Mouse (Mus musculus) inflammation-experienced regulatory T-cells, adult 6 months (primary cell): ENCODE measurements around the gene Lrrc59. TPM values are rescaled to one million over a fixed set of nuclear protein-coding genes. Genes with fewer than 3 reads are reported as not detected.

Experiments
- ATAC-seq: one replicate; pipeline ENCODE4 v1.8.0; 2017
- polyA plus RNA-seq, 3 experiments: library from polyadenylated mRNA; unstranded; fragments of 100-300 nt; shearing (Covaris generic); gene quantifications; one replicate each; pipeline ENCODE4 v1.2.1; 2017

Gene Lrrc59
- 10 to 100 TPM in 1 of 3 experiments, 1 to 10 TPM in 2; 7.0 to 21.5 (median 9.9) TPM for polyA plus RNA-seq

DNA sequence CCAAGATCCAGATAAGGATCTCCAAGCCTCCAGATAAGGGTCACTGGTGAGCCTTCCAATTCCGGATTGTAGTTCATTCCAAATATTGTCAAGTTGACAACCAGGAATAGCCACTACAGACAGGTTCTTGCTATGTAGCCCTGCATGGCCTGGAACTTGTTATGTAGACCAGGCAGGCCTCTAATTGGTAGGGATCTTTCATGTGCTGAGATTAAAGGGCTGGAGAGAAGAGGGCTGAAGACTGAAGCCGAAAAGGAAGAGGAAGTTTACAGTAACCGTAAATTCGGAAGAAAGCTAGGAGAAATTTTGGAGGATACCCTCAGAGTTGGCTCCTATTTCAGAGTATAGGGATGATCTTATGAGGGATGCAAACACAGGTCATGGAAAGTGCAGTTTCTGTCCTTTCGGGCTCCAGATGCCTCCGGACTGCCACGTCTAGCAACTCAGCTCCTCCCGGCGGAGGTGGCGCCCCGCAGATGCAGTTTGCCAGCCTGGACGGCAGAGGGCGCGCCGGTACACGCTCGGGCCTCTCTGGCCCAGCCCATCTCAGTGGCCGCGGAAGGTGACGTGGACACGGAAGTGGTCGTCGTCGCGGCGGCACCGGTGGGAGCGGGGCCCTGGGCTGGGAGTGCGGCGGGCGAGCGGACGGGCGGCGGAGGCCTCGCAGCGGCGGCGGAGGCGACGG lies at the start of gene Lrrc59:
Gene Lrrc59, plus strand, starts transcription at position 569 of the 685 bp plus-strand sequence.
- peak; percentile 97 for ATAC-seq

DNA sequence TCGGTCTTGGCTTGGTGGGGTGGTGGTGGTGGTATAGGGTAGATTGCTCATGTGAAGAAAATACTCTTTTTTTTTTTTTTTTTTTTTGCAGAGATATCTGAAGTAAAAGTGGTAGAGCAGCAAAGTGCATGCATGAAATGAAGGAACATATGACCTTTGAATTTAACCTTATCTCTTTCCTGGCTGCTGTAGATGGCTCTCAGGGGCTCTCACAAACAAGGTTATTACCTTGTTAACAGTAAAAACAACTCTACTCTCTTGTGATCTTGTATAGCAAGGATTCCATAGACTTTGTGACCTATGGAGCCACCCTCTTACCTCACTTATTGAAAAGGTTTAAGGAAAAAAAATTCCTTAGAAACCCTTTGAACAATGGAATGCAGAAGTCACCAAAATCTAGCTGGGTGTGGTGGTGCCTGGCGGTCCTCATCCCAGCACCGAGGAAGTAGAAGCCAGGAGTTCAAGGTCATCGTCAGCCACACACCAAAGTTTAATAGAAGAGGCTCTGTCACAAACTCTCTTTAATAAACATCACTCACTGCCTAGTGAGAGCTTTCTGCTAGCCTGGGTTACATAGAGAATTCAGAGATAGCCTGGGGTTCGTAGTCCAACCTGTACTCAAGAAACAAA lies 49.3 kb upstream of the Lrrc59 start:
- ATAC-seq, result no peak

DNA sequence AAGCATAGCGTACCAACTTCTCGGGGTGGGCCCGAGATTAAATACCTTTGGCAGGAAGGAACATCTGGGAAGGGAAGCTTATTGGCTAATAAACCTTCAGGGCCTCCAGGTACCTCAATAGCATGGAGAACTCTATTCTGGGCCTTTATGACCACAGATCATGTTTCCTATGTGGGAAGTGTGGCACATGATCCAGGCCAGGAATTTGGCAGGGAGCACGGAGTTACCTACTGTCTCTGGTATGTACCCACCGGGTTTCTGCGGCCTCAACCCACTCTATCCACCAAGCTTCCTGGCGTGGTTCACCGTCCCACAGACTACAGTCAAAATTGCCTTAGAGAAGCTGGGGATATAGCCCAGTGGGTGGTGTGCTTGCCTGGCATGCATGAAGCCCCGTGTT lies 44.5 kb upstream of the Lrrc59 start:
- ATAC-seq, result no peak

DNA sequence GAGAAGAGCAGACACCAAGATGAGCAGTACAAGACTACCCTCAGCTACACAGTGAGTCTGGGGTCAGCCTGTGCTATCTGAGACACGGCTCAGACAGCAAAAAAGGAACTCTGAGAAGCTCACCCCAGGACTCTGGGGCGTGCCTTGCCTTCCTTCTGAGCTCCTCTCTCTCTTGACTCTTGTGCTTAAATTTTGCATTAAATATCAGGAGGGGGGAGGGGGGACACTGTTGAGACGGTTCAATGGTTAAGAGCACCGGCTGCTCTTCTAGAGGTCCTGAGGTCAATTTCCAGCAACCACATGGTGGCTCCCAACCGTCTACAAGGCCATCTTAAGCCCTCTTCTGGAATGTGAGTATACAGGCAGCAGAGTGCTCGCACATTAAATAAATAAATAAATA lies 42.1 kb upstream of the Lrrc59 start:
- no peak for ATAC-seq

DNA sequence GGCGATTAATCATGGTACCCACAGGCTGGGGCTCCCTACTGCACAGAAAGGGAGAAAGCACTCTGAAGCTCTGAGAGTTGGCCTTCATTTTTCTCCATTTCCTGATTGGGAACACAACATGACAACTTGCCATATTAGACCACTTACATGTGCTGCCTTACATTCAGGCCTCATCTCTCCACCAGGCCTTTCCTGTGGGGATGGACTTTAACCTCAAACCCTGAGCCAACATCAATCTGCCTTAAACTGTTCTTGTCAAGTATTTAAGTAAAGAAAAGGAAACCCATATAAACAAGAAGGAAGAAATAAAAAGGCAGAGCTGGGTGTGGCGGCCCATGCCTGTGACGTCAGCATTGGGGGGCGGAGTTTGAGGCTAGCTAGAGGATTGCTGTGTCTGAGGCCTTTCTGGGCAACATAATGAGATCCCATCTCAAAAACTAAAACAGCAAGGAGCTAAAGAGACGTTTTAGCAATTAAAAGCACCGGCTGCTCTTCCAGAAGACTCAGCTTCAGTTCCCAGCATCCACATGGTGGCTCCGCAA lies 33.2 kb upstream of the Lrrc59 start:
- no peak for ATAC-seq

DNA sequence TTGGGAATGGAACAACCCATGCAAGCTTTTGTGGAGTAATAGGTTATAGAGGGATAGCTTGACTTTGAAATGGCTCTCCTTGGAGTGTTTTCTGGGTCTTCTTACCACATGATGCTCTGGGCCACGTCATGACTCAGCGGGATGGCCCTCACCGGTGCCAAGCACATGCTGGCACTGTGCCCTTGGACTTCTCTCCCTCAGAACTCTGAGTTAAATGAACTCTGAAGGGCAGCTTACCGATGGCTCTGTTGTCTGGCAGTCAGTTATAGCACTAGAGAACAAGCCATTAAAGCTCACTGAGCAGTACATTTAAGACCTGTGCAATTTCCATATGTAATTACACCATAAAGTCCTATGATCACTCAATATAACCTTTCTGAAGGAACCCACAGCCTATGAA lies 32.2 kb upstream of the Lrrc59 start:
- no peak for ATAC-seq

DNA sequence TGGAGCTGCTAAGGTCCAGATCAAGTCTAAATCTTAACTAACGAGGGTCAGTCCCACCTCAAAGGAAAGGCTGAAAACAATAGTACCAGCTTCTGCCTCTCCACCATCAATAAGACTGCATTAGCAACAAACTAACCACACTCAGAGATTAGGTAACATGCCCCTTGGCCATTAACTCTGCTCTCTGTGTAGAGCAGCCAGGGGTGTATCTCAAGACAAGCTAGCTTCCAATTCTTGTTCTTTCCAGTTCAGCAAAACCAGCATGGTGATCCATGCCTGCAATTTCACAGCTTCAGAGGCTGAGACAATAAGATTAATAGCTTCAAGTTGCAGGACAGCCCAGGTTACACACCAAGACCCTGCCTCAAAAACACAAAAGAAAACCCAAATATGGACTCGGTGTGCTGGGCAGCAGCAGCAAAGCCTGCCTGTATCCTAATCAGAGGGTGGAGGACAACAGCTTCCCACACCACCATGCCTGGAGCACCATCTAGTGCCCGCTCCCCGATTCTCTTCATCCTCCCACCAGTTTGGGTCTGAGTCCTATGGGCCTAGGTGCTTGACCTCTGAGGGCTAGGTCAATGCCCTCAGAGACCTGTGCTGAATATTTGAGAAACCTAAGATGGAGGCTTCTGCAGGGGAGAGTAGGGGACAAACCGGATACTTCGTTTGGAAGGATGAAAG lies 31.0 kb upstream of the Lrrc59 start:
- ATAC-seq, result no peak

DNA sequence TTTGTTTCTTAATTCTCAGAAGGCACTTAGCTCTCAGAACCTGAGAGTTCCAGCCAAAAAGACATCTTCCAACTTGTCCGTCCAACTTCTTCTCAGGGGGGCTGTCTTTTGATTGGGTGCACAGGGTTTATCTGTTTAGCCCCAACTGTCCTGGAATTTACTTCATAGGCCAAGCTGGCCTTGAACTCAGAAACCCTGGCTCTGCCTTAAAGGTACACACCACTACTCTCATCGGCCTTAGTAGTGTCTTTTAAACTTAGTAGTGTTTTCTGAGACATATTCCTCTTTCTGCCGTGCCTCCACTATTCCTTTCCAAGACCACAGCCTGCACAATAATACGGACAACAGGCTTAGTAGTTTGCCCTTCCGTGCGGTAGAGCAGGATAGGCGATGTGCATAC lies 29.1 kb upstream of the Lrrc59 start:
- ATAC-seq, result no peak

DNA sequence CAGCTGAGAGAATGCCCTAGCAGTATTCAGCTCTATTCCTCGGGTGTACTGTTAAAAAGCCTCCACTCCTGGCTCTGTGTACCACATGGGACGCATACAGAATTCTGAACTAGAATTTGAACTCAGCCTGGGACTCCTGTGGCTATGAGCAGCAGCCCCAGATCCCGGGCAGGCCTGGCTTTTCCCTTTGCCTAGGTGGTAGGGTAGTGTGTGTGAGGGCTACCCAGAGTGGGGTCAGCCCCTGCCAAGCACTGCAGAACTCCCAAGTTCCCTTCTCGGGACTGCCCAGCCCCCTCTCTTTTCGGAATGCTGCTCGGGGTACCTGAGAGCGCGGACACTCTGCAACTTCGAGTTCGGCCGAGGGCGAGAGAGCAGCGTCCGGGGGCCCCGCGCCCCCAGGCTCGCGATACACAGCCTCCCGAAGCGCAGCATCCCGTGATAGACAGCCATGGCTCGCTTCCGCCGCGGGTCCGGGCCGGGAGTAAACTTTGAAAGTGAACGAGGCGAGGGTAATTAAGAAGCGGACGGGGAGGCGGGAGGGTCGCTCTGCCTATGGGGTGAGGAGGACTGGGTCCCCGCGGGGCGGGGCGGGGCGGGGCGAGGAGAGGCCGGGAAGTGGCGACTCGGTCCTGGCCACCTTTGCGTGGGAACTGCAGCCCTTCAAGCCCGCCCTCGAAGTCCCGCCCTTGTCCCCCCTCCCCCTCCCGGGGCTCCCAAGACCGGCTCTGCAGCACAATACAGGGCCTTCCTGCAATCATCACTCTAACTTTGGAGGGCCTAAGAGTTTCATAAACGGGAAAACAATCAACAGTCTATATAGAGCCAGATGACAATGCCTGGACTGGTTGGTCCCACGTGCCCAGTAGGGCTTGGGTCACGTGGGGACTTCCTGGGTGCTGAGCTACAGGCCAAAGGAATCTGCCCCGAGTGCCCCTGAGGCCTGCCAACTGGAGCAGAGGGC lies 28.0 kb upstream of the Lrrc59 start, which contains the start of gene Acsf2:
Gene Acsf2, minus strand, starts transcription at position 551 of the 961 bp plus-strand sequence.
- ATAC-seq, result peak; percentile 85

DNA sequence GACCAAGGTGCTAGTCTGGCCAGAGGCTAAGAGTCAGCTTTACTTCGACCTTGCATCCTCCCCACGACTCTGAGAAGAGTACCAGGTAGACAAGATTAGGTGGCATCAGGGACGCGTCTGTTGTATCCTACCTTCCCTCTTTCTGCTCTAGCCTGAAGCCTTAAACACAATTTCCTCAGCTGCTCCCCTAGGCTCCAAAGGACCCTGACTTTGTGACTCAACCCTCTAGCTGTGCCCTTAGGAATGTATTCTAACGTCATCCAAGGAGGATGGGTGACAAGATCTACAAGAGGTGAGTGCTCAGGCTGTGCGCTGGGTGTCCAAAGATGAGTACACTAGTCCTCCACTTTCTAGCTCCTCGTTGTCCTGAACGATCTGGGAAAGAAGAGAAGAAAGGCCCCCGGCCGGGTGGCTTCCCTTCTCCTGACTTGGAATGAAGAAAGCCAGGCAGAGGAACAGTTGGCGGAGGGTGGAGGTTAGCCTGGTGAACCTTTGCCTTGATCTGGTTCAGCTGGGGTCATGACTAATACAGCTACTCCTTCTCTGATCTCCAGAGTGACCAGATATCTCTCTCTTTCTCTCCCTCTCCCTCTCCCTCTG lies 27.1 kb upstream of the Lrrc59 start:
- no peak for ATAC-seq

DNA sequence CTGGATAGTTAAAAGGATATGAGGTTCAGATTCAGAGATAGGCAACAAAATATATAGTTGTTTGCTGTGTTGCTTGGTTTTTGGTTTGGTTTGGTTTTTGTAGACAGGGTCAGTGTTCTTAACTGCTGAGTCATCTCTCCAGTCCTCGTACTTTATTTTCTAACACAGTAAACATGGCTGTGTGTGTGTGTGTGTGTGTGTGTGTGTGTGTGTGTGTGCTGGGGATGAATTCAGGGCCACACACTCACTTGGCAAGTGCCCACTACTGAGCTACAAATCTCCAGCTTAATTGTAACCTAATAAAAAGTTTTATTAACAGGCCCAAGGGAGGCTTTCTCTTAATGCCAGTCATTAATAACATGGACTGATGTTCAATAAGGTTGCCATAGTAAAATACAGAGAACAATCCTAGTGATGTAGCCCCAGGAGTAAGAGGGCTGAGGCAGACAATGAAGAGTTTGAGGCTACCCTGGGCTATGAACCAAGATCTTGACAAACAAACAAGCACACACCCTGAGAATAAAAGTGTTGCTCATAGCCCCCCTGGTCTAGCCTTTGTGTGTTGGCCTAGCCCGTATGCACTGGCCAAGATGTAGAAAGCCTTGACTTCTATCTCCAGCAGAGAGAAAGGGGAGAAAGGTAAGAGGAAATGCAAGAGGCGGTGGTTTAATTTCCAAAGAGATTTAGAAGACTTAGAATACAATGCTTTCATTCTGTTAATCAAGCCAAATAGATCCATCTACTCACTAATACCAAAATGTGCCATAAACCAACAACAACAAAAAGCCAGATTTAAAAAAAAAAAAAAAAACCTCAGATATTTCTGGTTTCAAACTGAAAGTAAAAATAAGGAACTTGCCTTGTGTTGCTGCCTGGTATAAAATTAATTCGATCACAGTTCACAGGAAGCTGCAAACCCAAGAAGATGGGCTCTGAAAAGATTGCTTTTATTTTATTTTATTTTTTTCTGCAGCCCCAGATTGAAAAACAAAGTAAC lies 18.5 kb upstream of the Lrrc59 start:
- ATAC-seq, result no peak

DNA sequence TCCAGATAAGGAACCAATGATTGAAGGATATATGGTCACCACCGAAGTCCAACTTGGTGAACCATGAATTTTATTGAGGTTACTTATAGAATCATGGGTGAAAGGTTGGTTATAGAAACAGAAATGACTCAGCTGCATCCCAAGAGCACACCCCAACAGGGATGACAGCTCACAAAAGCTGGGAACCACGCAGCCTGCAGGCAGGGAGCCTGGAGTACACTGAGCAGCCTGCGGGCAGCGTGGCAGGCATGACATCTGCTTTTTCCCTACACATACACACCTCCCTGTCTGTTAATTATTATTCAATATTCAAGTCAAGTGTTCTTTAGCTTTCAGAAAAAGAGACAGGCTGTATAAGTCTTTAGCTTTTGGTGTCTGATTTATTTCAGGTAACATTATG lies 15.0 kb upstream of the Lrrc59 start:
- no peak for ATAC-seq

DNA sequence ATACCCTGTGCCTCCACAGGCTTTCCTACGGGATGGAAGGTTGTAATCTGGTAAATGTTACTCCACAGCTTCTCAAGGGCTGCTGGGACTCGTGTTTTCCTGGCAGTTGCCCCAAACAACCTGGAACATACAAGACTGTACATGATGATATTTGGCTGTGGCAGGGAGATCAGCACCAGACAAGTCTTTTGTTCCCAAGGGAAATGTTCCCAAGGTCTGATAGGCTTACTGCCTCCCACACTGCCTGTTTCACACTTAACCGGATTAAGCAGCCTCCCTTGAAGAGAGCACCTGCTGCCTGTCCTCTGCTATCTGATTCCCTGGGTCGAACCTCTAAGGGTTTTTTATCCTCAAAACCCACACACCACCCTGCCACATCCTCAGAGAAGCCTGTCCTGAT lies 14.1 kb upstream of the Lrrc59 start:
- ATAC-seq, result no peak

DNA sequence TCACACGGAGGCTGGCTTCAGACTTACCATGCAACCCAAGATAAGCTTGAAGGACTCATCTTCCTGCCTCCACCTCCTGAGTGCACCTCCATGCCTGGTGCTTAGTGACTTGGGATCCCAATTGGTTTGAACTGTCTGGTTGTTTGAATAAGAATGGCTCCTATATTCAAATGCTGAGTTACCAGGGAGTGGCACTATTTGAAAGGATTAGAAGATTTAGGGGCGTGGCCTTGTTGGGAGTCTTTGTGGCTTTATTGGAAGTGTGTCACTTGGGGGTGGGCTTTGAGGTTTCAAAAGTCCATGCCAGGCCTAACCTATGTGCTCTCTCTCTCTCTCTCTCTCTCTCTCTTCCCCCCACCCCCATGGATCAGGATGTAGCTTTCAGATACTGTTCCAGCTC lies 11.9 kb upstream of the Lrrc59 start:
- no peak for ATAC-seq

DNA sequence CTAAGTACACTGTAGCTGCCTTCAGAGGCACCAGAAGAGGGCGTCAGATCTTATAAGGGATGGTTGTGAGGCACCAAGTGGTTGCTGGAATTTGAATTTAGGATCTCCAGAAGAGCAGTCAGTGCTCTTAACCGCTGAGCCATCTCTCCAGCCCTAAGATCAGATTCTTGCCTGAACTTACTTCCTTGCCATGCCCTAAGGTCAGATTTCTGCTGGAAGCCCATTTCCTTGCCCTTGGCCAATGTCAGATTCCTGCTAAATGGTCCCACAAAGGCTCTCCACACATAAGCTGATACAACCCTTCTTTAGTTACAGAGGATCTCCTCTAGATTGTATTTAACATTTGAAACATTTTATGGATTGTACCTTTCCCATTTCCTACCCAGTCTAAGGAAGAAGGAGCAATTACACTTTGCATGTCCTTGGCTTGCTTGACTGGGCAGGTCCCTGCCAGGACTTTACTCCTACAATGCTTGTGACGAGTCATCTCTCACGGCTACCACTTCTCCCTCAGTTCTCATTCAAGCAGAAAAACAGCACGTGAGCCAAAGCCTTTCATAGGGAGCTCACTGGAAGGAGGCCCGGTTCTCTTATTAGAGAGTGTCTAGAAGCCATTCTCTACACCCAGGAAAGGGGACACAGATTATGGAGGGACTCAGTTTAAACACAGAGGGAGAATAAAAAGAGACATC lies 8.7 kb upstream of the Lrrc59 start:
- no peak for ATAC-seq

DNA sequence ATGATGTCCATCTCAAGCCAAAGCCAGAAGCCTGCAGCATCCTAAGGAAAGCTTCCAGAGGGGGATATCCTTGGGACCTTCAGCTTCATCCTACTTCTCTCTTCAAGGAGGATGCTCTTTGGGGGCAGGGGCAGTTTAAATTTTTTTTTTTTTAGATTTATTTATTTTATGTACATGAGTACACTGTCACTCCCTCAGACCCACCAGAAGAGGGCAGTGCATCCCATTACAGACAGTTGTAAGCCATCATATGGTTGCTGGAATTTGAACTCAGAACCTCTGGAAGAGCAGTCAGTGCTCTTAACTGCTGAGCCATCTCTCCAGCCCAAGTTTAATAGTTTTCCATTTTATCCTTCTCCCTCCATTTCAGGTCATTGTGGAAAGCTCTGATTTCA lies 8.1 kb upstream of the Lrrc59 start:
- no peak for ATAC-seq

DNA sequence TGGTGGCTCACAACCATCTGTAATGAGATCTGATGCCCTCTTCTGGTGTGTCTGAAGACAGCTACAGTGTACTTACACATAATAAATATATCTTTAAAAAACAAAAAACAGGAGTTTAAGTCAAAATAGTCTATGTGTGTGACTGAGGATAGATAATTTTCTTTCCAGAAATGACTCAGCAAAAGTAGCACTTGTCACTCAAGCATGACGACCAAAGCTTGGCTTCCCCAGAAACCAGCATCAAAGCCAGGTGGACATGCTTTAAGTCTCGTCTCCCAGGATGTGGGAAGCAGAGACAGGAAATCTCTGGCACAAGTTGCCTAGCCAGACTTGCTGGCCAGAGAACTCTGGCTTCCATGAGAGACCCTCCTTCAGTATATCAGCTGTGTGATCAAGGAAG lies 7.4 kb upstream of the Lrrc59 start:
- ATAC-seq, result no peak

DNA sequence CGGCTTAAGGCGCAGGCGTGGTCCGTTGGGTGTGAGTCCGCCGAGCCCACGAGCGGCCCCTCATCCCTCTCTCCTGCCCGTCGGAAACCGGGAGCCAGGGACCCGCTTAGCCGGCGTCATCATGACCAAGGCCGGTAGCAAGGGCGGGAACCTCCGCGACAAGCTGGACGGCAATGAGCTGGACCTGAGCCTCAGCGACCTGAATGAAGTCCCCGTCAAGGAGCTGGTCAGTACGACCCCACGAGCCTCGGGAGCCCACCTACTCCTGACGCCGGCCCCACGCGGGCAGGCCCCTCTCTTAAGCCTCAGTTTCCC lies 274 bp downstream of the Lrrc59 start:
- ATAC-seq, result no peak

DNA sequence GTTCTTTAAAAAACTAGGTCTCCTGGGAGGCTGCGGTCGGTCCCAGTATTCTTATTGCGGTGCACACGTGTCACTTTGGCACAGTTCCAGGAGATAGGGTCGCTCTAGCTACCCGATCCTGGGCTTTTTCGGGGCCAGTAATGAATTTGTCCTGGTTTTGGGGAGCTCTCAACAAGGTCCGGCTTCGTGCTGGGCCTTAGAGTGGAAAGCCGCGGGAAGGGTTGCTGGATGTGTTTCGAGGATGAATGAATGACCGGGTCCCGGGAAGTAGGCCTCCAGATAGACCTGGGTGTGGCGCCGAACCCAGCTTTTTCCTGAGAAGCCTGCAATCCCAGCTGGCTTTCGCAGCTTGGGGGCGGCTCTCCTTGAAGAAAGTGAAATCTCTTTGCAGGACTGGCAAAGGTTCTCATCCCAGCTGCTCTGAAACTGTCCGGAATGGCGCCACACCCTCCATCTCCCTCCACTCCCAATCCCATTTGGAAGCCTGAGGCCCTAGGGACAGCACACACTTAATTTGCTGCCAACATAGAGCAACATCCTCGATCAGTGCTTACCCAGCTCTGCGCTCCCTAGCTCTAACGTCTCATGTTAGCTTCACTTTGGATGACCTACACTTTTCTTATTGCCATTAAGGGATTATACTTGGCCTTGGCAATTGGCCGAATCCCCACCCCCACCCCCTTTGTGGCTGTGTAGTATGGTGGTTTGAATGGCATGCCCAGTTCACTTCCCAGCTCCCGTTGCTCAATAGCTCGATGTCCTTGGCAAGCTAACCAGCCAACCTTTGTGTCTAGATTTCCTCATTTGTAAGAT lies 838 bp downstream of the Lrrc59 start:
- no peak for ATAC-seq
